Mouse (Mus musculus) lung, adult 2 months (tissue): ENCODE results near the gene Cxcr2.

Experiments used
- CTCF ChIP-seq: fragments of 200-500 bp; IDR thresholded peaks from 2 replicates; pipeline ENCODE4 v1.5.1; 2011; ENCODE audit warnings: mild to moderate bottlenecking, low read length, control low read depth; ENCODE audit not compliant: insufficient read depth
- POLR2A ChIP-seq: fragments of 200-500 bp; IDR thresholded peaks from 2 replicates; pipeline ENCODE4 v1.6.1; 2011; ENCODE audit warnings: low read depth, mild to moderate bottlenecking, control low read depth, low read length, borderline replicate concordance; ENCODE audit errors: extremely low read depth

GRCm38 (mm10) chr1:74150101-74150500 lies 3.7 kb upstream of the Cxcr2 start:
- TF ChIP-seq CTCF, result no peak
- no peak for TF ChIP-seq POLR2A
